Mouse (Mus musculus) myocyte (in vitro differentiated cells): ENCODE measurements around the gene Gm5741.

ENCODE experiments used
- CEBPB ChIP-seq: IDR thresholded peaks from 2 replicates; pipeline ENCODE4 v1.6.1; 2011; ENCODE audit warnings: mild to moderate bottlenecking, moderate library complexity; ENCODE audit not compliant: poor library complexity, insufficient read depth, severe bottlenecking
- E2F4 ChIP-seq: IDR thresholded peaks from one replicate; pipeline ENCODE4 v1.6.1; 2011; ENCODE audit warnings: mild to moderate bottlenecking, control low read depth, moderate library complexity; ENCODE audit not compliant: insufficient read depth
- MYOD1 ChIP-seq, 3 experiments: IDR thresholded peaks; one replicate each; pipeline ENCODE4 v1.6.1; 2011; ENCODE audit warnings: control low read depth in 2 of 3, low read depth in 2 of 3, mild to moderate bottlenecking in 2 of 3, moderate library complexity in 1 of 3; ENCODE audit not compliant: insufficient read length in 2 of 3, control insufficient read depth in 1 of 3
- POLR2A ChIP-seq: IDR thresholded peaks from one replicate; pipeline ENCODE4 v1.6.1; 2011; ENCODE audit warnings: low read depth, mild to moderate bottlenecking, control low read depth, moderate library complexity; ENCODE audit not compliant: insufficient read length
- TCF12 ChIP-seq: IDR thresholded peaks from one replicate; pipeline ENCODE4 v1.6.1; 2011; ENCODE audit warnings: mild to moderate bottlenecking, control low read depth; ENCODE audit not compliant: poor library complexity, insufficient read depth, severe bottlenecking

GRCm38 (mm10) chr8:85113241-85113640 is 45.5 kb upstream of the Gm5741 start:
- TF ChIP-seq MYOD1 (IDR thresholded peaks at IDR 0.05; ENCODE audit: control insufficient read depth in 1 of 3, insufficient read length in 2 of 3, low read depth in 2 of 3) (no peak), POLR2A (no peak), CEBPB (no peak), E2F4 (no peak), TCF12 (no peak)
